Mouse (Mus musculus): ENCODE results near the gene Igtp.

DNA sequence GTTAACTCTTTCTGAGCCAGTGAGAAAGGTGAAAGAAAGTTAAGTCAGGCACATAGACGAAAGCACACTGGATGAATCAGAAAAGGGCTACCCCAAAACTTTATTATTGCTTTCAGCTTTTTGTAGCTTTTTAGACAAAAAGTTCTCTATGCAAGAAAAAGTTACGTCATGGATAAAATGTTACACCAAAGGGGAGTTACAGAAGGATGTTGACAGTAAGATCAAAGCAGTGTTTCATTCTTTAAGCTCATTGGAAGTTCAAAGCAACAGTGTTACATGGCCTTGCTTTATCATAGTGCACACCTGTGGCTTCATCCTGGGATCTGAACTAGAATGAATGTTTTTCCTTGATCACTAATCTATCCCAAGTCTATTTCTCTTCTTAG is 12.3 kb downstream of the Igtp start:
- no peak for TF ChIP-seq POLR2A (IDR thresholded peaks at IDR 0.05; ENCODE audit: extremely low read depth, insufficient read depth, low read length)
- no peak for TF ChIP-seq CTCF (IDR thresholded peaks at IDR 0.05; ENCODE audit: low read depth, low read length)

Data from liver, adult 2 months (tissue).